Mouse (Mus musculus): ENCODE data around the gene Fbxl17.

DNA sequence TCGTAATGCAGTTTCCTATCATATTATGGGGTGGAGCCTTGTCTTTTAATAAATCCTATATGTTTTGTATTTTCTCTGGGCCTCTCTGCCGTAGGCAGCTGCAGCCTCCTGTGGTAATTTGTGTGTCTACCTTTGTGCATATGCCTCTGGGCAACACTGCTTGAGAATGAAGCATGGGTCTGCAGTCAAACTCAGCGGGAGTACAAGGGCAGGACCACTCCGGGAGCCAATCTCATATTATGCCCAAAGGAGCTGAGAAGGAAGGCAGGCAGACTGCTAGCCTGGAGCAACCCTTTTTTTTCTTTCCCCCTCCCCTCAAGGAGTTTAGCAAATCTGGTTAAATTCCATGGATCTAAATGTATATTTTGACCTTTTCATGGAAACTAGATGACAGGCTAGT, 392.3 kb downstream of the Fbxl17 start:
- no peak for TF ChIP-seq CTCF (IDR thresholded peaks at IDR 0.05; ENCODE audit: borderline replicate concordance, insufficient read depth, low read length)
- TF ChIP-seq POLR2A (IDR thresholded peaks at IDR 0.05; ENCODE audit: low read depth, low read length): no peak

Data from embryonic fibroblast, embryonic 13.5 days (primary cell).